ENCODE assay signal across 13 mouse cellular contexts in genomic region chr14:47520751-47521449, GRCm38 (mm10).
"Had no signal": no experiment of that assay in that cellular context is flagged by ENCODE, and none has a peak within 500 bp of the region (broad histone marks: within the 10 kb centered on the region; RNA-seq: fewer than 3 reads in every experiment).

No protein-coding gene starts in this region.

- H3K27me3 ChIP-seq: midbrain, embryonic 13.5 days; neural tube, embryonic 12.5 days; stomach, embryonic 15.5 days had no signal

- H3K27ac ChIP-seq: limb, embryonic 10.5 days; midbrain, embryonic 13.5 days; neural tube, embryonic 12.5 days had no signal

- H3K9me3 ChIP-seq: limb, embryonic 10.5 days; midbrain, embryonic 13.5 days; neural tube, embryonic 12.5 days; stomach, embryonic 15.5 days had no signal

- H3K9ac ChIP-seq: midbrain, embryonic 13.5 days; neural tube, embryonic 12.5 days; stomach, embryonic 15.5 days had no signal

- H3K4me2 ChIP-seq: midbrain, embryonic 13.5 days; neural tube, embryonic 12.5 days; stomach, embryonic 15.5 days had no signal

- H3K4me3 ChIP-seq: limb, embryonic 10.5 days; midbrain, embryonic 13.5 days; neural tube, embryonic 12.5 days; stomach, embryonic 15.5 days had no signal

- H3K36me3 ChIP-seq: limb, embryonic 10.5 days; midbrain, embryonic 13.5 days; neural tube, embryonic 12.5 days; stomach, embryonic 15.5 days had no signal

- H3K4me1 ChIP-seq: midbrain, embryonic 13.5 days; neural tube, embryonic 12.5 days; stomach, embryonic 15.5 days had no signal

- ATAC-seq: intestine, postnatal 0 days; lung, postnatal 0 days; midbrain, embryonic 13.5 days had no signal

- DNase-seq: kidney, adult 8-10 months; kidney, postnatal 25 days; layer of hippocampus, adult 9-11 months; lung, adult 2 months; lung, postnatal 36 days; right cerebral cortex, postnatal 14 days; thymus, postnatal 36 days had no signal
